Mouse (Mus musculus) left cerebral cortex, postnatal 14 days (tissue): ENCODE data around the gene Nomo1. TPM values are rescaled to one million over a fixed set of nuclear protein-coding genes. Genes with fewer than 3 reads are reported as not detected.

Experiments used
- DNase-seq, 2 experiments: peaks; one replicate each; pipeline ENCODE4 v3.0.0; 2021 to 2022; ENCODE audit warnings: low spot score in 2 of 2, mixed read lengths in 1 of 2
- intact Hi-C: fragments of 180-260 bp; cut with DNase I; formaldehyde crosslinking; loops from one replicate; pipeline ENCODE4 v1.15.1; 2025
- total RNA-seq, 2 experiments: library from RNA; stranded (reverse); gene quantifications; 2 replicates each; pipeline ENCODE4 v1.2.3; 2021

The Nomo1 gene
- total RNA-seq, 2 experiments from 2014 or later = 120 TPM

DNA sequence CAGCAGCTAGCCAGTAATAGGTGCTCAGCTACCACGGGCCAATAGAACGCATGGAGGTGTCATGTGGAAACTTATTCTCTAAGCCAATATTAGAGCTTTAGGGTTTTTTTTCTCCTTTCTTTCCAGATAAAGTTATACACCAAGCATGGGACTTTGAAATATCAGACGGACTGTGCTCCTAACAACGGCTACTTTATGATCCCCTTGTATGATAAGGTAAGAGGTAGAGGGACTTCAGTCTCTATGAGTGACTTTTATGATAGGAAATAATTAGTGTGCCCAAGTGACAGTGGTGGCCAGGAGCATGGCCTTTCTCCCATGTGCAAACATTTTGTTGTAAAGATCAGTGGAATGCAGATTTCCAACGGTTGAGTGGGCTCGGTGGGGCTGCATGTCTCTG is 3.9 kb downstream of the Nomo1 start:
- intact Hi-C loops = no loop called here

DNA sequence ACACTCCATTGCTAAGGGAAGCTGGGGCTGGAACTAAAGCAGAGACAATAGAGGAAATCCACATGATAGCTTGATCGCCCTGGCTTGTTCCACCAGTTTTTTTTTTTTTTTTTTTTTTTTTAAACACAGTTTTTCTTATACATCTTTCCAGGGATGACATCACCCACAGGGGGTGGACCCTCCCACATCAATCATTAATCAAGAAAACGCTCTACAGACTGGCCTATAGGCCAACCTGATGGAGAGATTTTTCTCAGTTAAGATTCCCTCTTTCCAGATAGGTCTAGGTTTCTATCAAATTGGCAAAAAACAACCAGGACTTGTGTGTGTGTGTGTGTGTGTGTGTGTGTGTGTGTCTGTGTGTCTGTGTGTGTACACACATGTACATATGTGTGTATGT is 6.4 kb downstream of the Nomo1 start:
- DNase-seq = no peak
- intact Hi-C loops = no loop called here

More for the DNA sequence above, 3.9 kb downstream of the Nomo1 start:
- no peak for DNase-seq

DNA sequence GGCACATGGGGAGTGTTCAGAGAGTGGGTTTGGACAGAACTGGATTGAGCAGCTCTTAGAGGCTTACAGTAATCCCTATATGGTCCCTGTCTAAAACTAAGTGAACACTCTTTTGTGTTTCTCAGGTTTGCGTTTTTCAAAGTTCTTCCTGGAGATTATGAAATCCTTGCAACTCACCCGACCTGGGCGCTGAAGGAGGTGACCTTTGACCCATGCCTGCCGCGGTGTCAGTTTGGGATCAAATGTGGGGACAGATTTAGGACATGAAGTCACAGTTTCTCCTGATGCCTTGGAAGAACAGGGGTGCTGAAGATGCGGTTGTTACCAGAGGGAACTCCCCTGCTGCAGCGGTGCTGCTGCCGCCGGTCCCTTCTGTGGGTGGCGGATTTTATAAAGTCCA is 10.6 kb downstream of the Nomo1 start:
- DNase-seq = no peak
- intact Hi-C loops = no loop called here

DNA sequence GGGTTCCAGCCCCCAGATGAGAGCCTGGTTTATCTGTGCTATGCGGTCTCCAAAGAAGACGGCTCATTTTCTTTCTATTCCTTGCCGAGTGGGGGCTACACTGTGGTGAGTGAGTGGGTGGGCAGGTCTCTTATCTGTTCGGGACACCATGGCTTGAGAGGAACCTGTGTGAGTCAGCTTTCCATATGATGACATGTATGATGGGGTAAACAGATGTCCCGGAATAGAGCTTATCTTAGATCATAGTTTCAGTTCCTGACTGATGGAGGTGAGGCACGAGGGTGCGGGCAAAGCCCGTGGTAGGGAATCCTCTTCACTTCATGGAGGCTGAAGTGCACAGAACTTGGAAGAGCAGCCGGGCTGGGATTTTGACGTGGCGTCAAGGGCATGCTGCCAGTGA is 12.4 kb downstream of the Nomo1 start:
- DNase-seq = no peak
- intact Hi-C loops = no loop called here

DNA sequence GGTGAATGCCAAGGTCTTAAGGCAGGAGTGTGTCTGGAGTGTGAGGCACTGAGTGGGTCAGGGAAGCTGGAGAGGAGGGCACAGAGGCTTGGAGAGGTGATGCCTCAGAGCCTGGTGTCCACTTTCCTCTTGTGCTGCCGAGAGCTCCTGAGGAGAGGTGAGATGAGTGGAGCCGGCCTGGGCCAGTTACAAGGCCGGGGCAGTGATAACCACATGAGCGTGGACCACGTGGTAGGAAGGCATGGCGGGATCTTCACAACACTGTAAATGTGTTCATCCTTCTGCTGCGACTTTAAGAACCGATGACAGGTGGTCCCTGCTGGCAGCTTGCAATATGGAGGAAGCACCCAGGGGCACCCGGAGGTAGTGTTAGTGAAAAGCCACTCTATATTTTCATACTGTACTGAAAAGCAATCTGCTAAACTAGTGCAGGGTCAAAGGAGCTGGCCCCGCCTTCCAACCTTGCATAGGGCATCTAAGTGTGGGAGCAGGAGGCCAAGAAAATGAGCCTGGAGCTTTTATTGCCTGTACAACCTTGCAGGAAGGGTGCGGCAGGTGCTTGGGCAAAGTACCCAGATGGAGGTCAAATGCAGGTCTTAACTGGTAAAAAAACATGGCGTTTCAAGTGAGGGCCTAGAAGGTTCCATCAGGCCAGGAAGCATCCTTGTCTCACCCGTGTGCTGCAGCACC is 14.5 kb downstream of the Nomo1 start:
- intact Hi-C loops = no loop called here
- DNase-seq = no peak

DNA sequence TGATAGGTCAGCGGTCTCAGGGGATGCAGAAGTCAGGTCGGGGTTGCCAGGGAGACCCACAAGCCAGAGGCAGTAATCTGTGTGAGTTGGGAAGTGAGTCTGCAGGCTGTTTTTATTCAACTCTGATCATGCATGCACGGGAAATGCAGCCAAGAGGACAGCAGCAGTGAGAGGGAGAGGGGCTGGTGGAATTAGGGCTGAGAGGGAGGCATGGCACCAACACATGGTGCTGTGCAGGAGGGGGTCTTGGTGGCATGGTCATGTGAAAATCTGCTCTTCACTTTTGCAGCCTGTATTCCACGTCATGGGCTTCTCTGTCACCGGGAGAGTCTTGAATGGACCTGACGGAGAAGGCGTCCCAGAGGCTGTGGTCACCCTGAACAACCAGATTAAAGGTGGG is 16.5 kb downstream of the Nomo1 start:
- DNase-seq = no peak
- intact Hi-C loops = no loop called here

DNA sequence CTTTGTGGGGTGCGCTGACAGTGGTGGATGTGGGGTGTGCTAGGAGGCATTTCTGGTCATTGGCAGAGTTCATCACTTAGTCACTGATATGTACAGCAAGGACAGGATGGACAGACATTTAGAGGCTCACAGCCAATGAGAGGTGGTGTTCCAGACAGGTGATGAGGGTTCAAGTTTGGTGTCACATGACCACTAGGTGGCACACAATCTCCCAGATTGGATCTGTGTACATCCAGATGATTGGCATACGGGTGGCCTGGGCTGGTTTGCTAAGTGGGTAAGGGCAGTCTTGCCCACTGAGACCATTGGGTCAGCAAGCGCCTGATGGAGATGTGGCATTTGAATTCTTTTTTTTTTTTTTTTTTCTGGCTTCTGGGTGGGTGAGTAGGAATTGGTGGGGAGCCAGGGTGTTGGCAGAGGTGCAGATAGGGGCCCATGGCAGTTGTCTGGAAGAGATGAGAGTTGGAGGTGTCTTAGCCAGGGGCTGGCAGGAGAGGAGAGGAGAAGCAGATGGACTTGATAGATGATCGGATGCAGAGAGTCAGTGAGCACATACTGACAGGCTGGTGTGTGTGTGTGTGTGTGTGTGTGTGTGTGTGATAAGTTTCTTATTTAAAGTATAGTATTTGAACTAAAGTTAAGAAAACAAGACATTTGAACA is 18.8 kb downstream of the Nomo1 start:
- intact Hi-C loops = no loop called here
- DNase-seq = no peak

DNA sequence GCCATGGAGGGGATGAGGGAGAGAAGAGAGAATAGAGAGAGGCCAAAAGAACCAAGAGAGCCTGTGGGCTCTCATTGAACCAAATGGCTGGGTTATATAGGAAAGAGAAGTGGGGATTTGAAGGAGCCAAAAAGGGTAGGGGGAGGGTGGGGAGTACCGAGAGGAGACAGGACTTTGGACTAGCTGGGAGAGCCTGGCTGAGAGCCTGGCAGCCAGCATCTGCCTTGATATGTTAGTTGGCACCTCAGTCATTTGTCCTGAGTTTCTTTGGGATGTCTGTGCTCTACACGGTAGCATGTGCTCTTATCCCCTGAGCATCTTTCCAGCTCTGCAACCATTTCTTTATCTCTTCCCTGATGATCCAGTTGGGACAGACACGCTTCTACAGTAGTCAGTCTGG is 20.1 kb downstream of the Nomo1 start:
- DNase-seq = no peak
- intact Hi-C loops = no loop called here

DNA sequence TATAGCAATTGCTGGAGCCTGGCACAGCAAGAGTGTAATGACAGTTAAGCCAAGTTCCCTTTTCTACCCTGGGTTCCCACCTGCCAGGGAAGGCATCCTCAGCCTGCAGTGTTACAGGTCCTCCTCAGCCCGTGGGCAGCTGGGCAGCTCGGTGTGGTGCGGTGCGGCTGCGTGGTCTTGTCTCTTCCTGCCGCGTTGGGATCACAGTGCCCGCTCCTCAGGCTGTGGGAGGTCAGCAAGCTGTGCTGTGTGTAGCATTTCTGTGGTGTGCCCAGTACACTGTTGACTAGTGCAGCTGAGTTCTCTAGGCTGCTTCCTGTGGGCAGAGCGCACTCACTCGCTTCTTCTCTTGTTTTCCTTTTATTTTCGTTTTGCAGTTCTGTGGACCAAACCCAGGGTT is 25.4 kb downstream of the Nomo1 start:
- intact Hi-C loops = no loop called here
- DNase-seq = no peak

DNA sequence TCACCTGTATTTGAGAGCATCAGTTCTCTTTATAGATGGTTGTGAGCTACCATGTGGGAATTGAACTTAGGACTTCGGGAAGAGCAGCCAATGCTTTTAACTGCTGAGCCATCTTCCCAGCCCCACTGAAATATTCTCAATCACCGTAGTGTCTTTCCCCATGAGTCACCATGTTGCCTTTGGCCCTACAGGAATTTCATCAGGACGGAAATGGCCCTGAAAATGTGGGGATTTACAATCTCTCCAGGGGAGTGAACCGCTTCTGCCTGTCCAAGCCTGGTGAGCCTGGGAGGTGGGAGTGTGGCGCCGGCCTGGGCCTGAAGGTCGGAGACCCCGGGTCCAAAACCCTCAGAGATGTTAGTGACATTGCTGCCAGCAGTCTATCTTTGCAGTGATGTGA is 27.2 kb downstream of the Nomo1 start:
- DNase-seq = no peak
- intact Hi-C loops = no loop called here

DNA sequence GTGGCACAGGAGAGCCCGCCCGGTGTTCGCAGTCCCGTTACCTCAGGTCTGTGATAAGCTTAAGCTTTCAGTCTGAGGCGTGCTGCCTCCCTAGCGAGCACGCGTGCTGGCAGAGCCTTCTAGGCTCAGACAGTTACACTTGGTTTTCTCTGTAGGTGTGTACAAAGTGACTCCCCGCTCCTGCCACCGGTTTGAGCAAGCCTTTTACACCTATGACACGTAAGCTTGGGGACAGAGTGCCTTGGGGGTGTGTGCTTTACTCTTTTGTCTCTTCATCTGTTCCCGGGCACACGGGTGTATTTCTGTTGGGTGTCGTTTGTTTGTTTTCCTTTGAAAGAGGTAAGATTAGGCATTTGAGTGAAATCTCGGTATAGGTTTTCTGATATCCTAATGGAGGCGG is 28.1 kb downstream of the Nomo1 start:
- intact Hi-C loops = no loop called here
- no peak for DNase-seq

DNA sequence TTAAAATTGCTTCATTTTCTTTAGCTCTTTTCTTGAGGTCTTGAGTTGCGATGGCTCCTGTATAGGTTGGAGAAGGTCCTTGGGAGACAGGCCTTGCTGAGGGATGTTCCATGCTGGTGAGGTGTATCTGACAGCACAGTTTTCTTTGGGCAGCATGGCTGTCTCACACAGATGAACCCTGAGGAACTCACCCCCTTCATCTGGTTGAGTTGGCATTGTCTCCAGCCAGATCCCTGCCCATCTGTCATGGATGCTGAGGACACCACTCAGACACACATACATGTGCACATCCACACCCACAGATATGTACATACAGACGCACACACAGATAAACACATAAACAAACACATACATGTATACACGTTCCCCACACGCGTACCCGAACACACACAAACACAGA is 29.8 kb downstream of the Nomo1 start:
- no peak for DNase-seq
- intact Hi-C loops = no loop called here

DNA sequence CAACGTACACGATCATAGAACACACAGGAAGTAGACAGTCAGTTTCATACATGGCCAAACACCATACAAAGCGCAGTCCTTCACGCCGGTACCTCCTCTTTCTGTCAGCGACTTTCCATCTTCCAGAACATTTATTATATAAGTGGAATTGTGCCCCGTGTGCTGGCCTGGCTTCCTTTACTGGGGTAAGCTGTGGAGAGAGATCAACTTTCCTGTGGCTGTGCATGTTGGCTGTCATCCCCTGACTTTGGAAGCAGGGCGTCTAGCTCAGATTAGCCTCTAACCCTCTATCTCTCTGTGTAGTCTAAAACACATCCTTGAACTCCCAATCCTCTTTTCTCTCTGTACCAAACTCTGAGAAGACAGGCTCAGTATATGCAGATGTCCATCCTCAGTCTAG is 35.3 kb downstream of the Nomo1 start:
- intact Hi-C loops = no loop called here
- DNase-seq = no peak

DNA sequence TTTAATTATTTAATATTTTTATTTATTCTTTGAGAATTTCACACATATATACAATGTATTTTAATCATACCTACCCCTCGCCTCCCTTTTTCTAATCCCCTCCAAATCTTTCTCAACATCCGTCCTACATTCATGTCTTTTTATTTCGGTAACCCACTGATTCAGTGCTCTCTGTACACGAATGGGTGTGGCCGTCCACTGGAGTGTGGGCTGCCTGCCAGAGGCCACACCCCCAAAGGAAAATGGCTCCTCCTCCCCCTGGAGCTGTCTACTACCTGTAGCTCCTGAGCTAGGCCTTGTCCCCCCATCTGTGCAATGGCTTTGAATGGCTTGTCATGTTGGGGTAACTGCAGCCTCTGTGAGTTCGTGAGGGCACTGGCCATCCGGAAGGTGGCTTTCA is 43.3 kb downstream of the Nomo1 start:
- no peak for DNase-seq
- intact Hi-C loops = no loop called here

DNA sequence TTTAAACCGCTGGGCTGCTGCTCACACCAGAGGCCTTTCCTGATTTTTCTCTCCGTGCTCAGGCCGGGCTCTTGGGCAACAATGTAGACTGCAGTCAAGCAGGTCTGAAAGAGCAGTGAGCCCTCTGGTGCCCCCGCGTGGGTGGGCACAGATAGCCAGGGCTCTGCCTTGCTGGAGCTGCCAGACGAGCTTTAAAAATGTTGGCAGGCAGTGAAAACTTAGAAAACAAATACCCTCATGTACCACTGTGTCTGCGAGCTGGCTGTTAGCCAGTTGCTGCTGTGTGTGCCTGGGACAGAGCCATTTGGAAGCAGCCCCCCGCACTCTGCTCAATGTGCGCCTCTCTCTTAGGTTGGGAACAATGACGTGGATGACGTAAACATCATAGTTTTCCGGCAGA is 44.2 kb downstream of the Nomo1 start:
- no peak for DNase-seq
- intact Hi-C loops = no loop called here

DNA sequence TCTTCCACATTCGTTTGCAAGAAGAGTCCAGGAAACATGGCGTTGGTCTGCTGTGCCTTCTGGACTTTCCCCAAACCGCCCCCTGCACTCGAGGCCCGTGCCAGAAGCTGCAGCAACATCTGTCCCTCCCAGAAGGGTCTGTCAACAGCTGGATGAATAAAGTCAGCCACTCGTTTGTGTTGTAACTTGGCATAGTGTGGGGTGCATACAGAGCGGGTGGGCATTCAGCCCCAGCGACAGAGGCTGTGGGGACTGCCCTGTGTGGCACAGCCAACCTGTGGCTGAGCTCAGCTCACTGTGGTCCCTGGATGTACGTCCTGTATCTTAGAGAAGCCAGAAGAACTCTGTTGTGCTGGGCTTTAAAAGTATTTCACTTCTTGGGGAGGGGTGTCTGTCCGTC is 50.5 kb downstream of the Nomo1 start:
- no peak for DNase-seq
- intact Hi-C loops = no loop called here

DNA sequence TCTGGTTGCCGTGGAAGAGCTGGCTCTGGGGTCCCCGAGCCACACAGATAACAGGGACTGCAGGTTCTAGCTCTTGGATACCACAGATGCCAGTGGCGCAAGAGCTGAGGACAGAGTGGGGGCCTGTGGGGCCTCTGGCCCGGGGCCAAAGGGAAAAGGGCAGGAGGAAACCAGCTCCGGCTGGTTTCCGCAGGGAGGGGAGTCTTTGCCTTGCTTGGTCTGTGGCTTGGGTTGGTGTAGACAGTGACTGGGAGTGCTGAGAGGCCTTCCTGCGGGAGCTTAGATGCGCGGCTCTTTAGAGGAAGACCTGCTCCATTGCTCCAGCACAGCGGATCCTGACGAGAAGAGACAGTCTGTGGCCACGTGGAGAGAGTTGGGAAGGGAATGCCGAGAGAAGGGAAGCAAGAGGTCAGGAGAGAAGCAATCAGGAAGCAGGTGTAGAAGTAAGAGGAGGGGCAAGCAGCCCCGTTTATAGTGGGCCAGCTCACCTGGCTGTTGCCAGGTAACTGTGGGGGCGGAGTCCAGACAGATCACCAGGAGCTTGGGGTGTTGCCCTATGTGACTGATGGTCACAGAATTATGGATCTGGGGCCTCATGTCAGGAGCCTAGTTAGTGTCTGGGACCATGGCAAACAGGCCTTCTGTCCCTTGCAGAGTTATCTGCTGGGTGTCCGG is 51.5 kb downstream of the Nomo1 start:
- intact Hi-C loops = no loop called here
- no peak for DNase-seq

DNA sequence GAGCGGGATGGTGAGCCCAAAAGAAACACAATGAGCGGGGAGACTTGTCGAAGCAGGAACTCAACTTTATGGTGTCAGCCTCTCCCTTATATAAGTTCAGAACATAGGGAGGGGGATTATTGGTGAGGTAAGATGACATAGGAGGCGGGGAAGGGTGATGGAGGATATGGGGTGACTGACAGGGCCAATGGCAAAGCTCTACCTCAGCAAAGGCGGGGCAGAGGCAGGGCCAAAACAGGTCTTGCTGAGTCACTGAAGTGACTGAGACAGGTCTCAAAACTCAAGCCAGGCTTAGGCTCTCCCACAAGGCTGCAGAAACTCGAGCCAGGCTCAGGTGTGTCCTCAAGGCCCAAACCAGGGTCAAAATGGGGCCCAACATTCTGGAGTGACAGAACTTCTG is 52.9 kb downstream of the Nomo1 start:
- DNase-seq = no peak
- intact Hi-C loops = no loop called here

DNA sequence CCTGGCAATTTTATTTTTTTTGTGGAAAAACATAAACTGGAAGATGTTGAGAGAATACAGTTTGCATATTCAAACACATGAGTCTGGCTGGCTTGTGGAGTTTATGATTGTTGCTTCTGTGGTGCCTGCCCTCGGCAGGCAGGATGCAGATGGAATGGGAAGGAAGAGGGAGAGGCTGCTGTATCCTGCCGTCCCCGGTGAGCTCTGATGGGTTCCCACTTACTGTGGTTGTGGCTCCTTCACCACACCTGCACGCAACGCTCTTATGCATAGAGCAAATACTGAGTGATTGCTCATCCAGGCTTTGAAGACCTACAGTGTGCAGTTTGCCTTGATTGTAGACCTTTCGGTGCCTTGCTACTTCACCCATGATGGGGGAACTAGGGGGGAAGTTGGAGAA is 54.7 kb downstream of the Nomo1 start:
- intact Hi-C loops = no loop called here
- DNase-seq = no peak

DNA sequence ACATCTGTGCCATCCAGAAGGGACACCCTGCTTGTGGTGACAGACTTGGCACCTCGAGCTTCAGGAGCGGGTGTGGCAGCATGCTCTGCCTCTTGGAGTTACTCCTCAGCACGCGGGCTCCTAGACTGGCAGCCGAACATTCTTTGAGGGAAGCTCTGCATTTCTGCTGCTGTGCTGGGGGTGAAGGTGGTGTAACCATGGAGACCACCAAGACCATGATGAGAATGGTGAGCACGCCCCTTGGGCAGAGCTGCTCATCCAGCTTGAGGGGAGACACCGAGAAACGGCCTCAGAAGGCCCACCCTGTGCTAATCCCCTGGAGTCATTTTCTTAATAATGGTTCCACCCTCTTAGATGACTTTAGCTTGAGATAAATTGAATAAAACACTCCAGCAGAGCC is 59.3 kb downstream of the Nomo1 start:
- intact Hi-C loops = no loop called here
- no peak for DNase-seq

DNA sequence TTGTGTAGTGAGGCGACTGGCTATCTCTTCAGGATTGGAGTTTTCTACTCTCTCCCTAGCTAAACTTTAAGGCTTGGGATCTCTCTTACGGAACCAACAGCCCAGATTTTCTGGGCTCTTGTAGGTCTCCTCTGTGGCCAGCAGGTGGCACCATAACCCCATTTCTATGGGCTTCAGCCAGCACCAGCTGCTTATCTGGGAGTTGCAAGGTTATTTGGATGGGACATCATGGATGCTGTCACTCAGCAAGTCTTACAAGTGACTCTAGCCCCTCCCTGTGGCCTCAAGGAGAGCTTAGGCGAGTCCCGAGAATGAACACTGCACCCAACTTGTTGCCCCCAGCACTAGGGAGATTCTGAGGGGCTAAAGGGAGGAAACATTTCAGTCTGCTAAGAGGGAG is 62.6 kb downstream of the Nomo1 start:
- DNase-seq = peak; percentile 75 to 78
- intact Hi-C loops = loop anchor here (2.0 to 5.0 kb wide), 3 partner anchors 131 to 511 kb away; partner anchors contain the start of gene Myod1
